Mouse (Mus musculus) limb, embryonic 14.5 days (tissue): ENCODE measurements around the gene Slc3a1. TPM values are rescaled to one million over a fixed set of nuclear protein-coding genes. Genes with fewer than 3 reads are reported as not detected.

Experiments
- ATAC-seq: fragments of 200-750 bp; cut with Nextera tagmentation; 2 replicates; pipeline ENCODE4 v1.8.0; 2017; ENCODE audit warnings: low read depth, moderate number of reproducible peaks, moderate TSS enrichment; ENCODE audit not compliant: low FRiP score
- DNase-seq: peaks from one replicate; pipeline ENCODE4 v3.0.0-alpha.2; 2015; ENCODE audit warnings: low spot score
- H3K27ac ChIP-seq: fragments of 300-500 bp; sonication (generic); replicated peaks from 2 replicates; pipeline ENCODE4 v1.5.1; 2014; ENCODE audit warnings: low read depth, mild to moderate bottlenecking, low read length, moderate library complexity, mixed read lengths
- H3K27me3 ChIP-seq: fragments of 300-500 bp; sonication (generic); 2 replicates; pipeline ENCODE4 v1.6.1; 2014; ENCODE audit warnings: low read length, mixed read lengths; ENCODE audit not compliant: control insufficient read depth, insufficient read depth
- H3K36me3 ChIP-seq: fragments of 300-500 bp; sonication (generic); 2 replicates; pipeline ENCODE4 v1.6.1; 2014; ENCODE audit warnings: mild to moderate bottlenecking, low read length, moderate library complexity, mixed read lengths; ENCODE audit not compliant: control insufficient read depth, insufficient read depth
- H3K4me1 ChIP-seq: fragments of 300-500 bp; sonication (generic); 2 replicates; pipeline ENCODE4 v1.6.1; 2014; ENCODE audit warnings: antibody characterized with exemption, low read length, mixed read lengths; ENCODE audit not compliant: control insufficient read depth, insufficient read depth
- H3K4me2 ChIP-seq: fragments of 300-500 bp; sonication (generic); replicated peaks from 2 replicates; pipeline ENCODE4 v1.6.1; 2014; ENCODE audit warnings: low read depth, mild to moderate bottlenecking, low read length, moderate library complexity; ENCODE audit not compliant: severe bottlenecking
- H3K4me3 ChIP-seq: fragments of 300-500 bp; sonication (generic); replicated peaks from 2 replicates; pipeline ENCODE4 v1.5.1; 2014; ENCODE audit warnings: low read length
- H3K9ac ChIP-seq: fragments of 300-500 bp; sonication (generic); 2 replicates; pipeline ENCODE4 v1.6.1; 2014; ENCODE audit warnings: mild to moderate bottlenecking, low read depth, low read length, moderate library complexity; ENCODE audit not compliant: severe bottlenecking
- H3K9me3 ChIP-seq: fragments of 300-500 bp; sonication (generic); 2 replicates; pipeline ENCODE4 v1.6.1; 2016; ENCODE audit warnings: low read length; ENCODE audit not compliant: control insufficient read depth
- POLR2A ChIP-seq: fragments of 200-500 bp; IDR thresholded peaks from 2 replicates; pipeline ENCODE4 v1.8.0; 2012; ENCODE audit warnings: inconsistent platforms, mild to moderate bottlenecking, moderate library complexity, borderline replicate concordance; ENCODE audit not compliant: insufficient read depth, insufficient read length; ENCODE audit errors: extremely low read depth
- WGBS: fragments of 180-500 bp; shearing (Covaris S2); extraction: QIAGEN DNeasy Blood & Tissue Kit; methylation state at CpG from one replicate; pipeline ENCODE4 v1.1.7; 2014; 5-methylcytosine and 5-hydroxymethylcytosine counted together
- polyA plus RNA-seq, 2 experiments: library from polyadenylated mRNA; depleted of rRNA in 1 of 2; stranded (reverse) in 1 of 2; unstranded in 1 of 2; fragments of >200 nt; fragmentation: Nextera tagmentation in 1 of 2; extraction: Ambion mirVana in 1 of 2; gene quantifications; 2 replicates each; pipeline versions ENCODE4 v1.2.1 to v1.2.3; 2012 to 2014

Slc3a1 gene
- polyA plus RNA-seq (2012; rRNA removed): 0.72 and 0.84 TPM in 2 replicates
- 0.23 and 0.46 TPM in 2 replicates for polyA plus RNA-seq (2014; fragmentation: Nextera tagmentation; extraction: Ambion mirVana)

GRCm38 (mm10) chr17:85028093-85028739, at the start of gene Slc3a1:
TSS of gene Slc3a1 (plus strand) at chr17:85028376.
- no peak within 1 kb of the TSS for H3K4me3 ChIP-seq
- 91% methylated on average over 20 of the region's 20 CpGs for WGBS
- H3K4me2 ChIP-seq: no peak within 1 kb of the TSS

GRCm38 (mm10) chr17:84981721-84982120, 46.5 kb upstream of the Slc3a1 start:
- H3K36me3 ChIP-seq: no peaks in the 10 kb centered on the region
- H3K9ac ChIP-seq: no peak overlapping the region
- ATAC-seq: no peak
- WGBS: 100% methylated on average over 1 of the region's 1 CpGs
- peaks cover 12% of the 10 kb centered on the region for H3K4me1 ChIP-seq
- H3K27me3 ChIP-seq: no peaks in the 10 kb centered on the region
- H3K4me2 ChIP-seq: no peak overlapping the region
- H3K9me3 ChIP-seq: 0 out of 2 replicates have a peak, but pooled peaks cover under 1% of the 10 kb centered on the region
- DNase-seq: no peak
- no peak overlapping the region for H3K27ac ChIP-seq
- H3K4me3 ChIP-seq: no peak overlapping the region
- TF ChIP-seq POLR2A: no peak

More at GRCm38 (mm10) chr17:85028093-85028739, at the start of gene Slc3a1:
- ATAC-seq (no peak), DNase-seq (no peak)
- H3K4me1 ChIP-seq: no peaks in the 10 kb centered on the region
- H3K27me3 ChIP-seq: no peaks in the 10 kb centered on the region
- no peak for TF ChIP-seq POLR2A
- H3K36me3 ChIP-seq: no peaks in the 10 kb centered on the region
- no peak within 1 kb of the TSS for H3K9ac ChIP-seq
- H3K27ac ChIP-seq: no peak within 1 kb of the TSS
- no peaks in the 10 kb centered on the region for H3K9me3 ChIP-seq

- H3K4me2 ChIP-seq: no peak overlapping the region
- no peaks in the 10 kb centered on the region for H3K36me3 ChIP-seq
- H3K27ac ChIP-seq: no peak overlapping the region
- no peak overlapping the region for H3K9ac ChIP-seq
- ATAC-seq (no peak), DNase-seq (no peak)
- TF ChIP-seq POLR2A: no peak
- no peaks in the 10 kb centered on the region for H3K9me3 ChIP-seq
- peaks cover 12% of the 10 kb centered on the region for H3K4me1 ChIP-seq
- H3K4me3 ChIP-seq: no peak overlapping the region
- 62% methylated on average over 2 of the region's 2 CpGs for WGBS
- no peaks in the 10 kb centered on the region for H3K27me3 ChIP-seq
These were observed 45.4 kb upstream of the Slc3a1 start for GRCm38 (mm10) chr17:84982735-84983134.

- Histone ChIP-seq H3K4me1 (peaks cover 12% of the 10 kb centered on the region), H3K27me3 (no peaks in the 10 kb centered on the region), H3K27ac (no peak overlapping the region), H3K9me3 (no peaks in the 10 kb centered on the region), H3K4me2 (no peak overlapping the region), H3K9ac (no peak overlapping the region), H3K4me3 (no peak overlapping the region), H3K36me3 (no peaks in the 10 kb centered on the region)
- 29% methylated on average over 5 of the region's 5 CpGs for WGBS
- no peak for TF ChIP-seq POLR2A
- ATAC-seq (no peak), DNase-seq (no peak)
These were observed 41.8 kb upstream of the Slc3a1 start for GRCm38 (mm10) chr17:84986368-84986767.

- DNase-seq: no peak
These were observed 40.3 kb upstream of the Slc3a1 start for GRCm38 (mm10) chr17:84987834-84988410.

More at GRCm38 (mm10) chr17:84987834-84988410, 40.3 kb upstream of the Slc3a1 start:
- WGBS: 87% methylated on average over 3 of the region's 3 CpGs
- H3K36me3 ChIP-seq: no peaks in the 10 kb centered on the region
- ATAC-seq: no peak
- H3K27me3 ChIP-seq: no peaks in the 10 kb centered on the region
- H3K9me3 ChIP-seq: no peaks in the 10 kb centered on the region
- H3K4me3 ChIP-seq: no peak overlapping the region
- H3K27ac ChIP-seq: no peak overlapping the region
- H3K9ac ChIP-seq: no peak overlapping the region
- TF ChIP-seq POLR2A: no peak
- no peak overlapping the region for H3K4me2 ChIP-seq
- peaks cover 12% of the 10 kb centered on the region for H3K4me1 ChIP-seq
